Mouse (Mus musculus): ENCODE data around the gene Trmt6.

Gene Trmt6

DNA sequence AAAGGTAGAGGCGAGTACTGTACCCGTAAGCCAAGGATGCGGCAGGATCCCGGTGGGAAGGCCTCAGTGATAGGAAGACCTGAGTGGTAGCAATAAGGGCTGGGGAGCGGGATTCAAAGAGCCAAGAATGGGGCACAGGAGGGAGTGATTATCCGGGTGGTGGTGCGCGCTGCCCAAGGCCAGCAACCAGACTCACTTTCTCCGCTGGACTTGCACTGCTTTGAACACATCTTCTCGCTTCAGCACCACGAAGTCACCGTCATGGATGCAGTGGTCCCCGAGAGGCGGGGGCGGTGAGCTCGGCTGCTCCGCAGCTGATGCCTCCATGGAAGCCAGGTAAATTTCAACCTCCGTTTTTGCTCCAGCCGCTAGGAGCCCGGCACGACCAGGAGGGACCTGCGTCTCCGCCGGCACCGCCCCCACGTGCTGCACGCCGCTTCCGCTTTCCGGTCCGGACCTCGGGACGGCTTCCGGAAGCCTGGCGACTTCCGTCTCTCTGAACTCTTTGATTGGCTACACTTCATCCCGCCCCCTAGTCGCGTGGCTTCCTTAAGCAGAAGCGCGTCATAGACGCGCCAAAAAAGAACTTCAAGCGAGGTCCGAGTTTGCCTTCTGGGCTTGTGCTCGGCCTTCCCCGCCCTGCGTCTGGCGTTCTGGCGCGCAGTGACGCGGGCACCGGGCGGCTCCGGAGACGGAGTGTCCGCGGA, at the start of gene Trmt6, which contains the start of gene Mcm8:
Gene Trmt6, minus strand, starts transcription at position 448 of the 707 bp plus-strand sequence.
Gene Mcm8, plus strand, starts transcription at position 534 of the 707 bp plus-strand sequence.
- CTCF ChIA-PET = no interaction called here

DNA sequence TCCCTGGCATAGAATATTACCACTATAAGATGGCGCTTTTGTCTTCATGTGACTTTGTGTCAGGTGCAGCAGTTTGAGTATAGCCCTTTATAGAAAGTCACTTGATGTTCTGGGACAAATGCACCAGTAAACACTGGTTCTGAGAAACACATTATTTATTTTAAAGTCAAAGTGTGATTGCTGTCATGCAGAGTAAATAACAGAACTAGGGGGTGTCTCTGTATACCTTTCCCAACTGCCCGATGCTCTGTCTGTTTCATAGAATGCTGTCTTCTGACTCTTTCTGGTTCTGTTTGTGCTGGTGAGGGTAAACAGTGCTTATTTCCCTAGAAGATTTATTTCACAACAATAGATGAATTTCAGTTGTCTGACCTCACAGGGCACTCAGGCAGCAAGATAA, 47.5 kb upstream of the Trmt6 start:
- CTCF ChIA-PET = no interaction called here

DNA sequence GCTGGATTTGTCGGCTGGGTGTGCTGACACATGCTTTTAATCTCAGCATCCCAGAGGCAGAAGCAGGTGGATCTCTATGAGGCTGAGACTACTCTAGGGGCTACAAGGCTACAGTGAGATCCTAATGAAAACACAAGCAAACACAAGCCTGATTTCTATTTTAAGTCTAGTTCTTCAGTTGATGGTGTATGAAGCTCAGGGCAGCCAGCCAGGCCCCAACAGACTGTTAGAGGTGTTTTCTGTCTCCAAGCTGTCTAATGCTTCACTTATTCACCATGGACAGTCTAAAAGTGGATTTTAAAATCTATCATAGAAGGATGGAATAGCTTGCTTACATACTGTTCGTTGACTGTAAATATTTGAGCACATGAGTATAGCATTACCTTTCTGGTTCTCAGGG, 45.6 kb upstream of the Trmt6 start:
- CTCF ChIA-PET = no interaction called here

DNA sequence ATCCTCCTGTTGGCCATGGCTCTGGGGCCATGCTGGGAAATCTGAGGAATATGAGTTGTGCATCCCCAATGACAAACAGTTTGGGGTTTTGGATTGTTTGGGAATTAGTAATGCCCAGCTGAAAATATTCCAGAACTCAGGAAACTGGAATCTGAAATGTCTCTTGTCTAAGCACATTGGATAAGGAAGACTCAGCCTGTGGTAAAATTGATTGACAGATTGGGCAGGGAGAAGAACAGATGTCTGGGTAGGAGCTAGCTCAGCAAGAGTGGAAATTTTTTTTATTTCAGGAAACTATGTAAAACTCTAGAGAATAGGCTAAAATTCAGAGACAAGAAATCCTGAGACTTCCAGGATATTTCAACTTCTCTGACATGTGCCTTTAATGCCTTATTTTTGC, 44.6 kb upstream of the Trmt6 start:
- CTCF ChIA-PET = no interaction called here

DNA sequence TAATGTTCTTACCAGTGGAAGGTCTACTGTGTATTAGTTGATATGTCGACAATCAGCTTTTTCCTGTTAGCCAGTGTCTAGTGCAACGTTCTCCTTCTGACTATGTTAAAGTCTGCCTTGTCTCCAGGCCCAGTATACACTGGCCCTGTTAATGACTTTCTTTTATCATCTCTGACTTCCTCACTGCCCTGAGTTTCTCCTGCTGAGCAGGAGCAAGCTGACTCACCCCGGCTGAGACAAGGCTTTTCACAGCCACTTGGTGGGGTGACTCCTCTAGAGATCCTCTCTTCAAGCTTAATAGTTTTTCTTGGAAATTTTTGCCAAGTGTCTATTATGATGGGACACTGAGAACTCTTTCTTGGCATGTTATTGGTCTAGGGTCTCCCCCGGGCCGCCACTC, 40.5 kb upstream of the Trmt6 start:
- CTCF ChIA-PET = no interaction called here

DNA sequence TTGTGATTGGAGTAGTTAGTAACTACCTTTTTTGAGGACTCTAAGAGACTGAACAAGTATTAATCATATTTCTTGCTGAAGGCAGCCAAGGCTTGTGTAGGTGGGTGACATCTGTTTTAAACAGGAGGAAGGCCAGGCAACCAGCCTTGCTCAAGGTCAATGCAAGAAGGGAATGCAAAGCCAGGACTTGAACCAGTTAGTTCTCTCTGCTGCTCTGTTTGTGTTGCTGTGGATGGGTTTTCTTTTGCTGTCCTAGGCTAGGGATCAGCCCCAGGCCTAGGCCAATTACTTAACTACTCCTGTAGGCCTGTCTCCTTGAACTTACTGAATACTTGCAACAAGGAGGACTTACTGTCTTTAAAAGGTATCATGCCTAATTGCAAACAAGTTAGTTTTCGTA, 37.2 kb upstream of the Trmt6 start:
- CTCF ChIA-PET = no interaction called here

DNA sequence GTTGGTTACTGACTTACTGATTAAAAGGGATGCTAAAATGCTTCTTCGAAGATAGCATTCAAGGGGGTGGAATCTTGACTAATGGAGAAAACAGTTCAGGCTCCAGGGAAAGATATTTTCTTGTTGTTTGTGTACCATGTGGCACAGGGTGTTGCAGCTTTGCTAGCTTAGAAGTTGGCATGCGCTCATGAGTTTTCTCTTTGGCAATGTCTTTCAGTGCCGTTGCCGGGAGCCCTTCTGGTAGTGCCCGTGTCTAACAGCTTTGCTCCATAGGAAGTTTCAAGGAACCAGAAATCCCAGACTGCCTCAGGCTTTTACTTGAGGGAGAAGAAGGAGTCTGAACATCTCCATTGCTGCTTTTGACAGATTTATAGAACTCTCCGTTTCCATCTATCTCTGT, 33.3 kb upstream of the Trmt6 start:
- CTCF ChIA-PET = no interaction called here

DNA sequence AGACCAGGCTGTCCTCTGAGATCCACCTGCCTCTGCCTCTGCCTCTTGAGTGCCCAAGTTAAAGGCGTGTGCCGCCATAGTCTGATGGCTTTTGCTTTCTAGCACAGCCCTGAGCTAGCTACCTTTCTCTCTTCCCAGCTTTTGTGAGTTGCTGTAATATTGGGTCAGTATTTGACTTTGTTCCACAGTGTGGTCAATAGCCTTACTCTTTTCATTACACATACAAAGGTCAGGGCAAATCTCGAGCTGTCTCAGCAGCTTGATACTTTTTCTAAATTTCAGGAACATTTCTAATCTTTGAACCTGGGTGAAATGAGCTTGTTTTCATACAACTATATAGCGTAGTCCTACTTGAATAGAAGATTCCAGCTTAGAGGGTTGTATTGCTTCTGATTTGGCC, 32.5 kb upstream of the Trmt6 start:
- CTCF ChIA-PET = no interaction called here

DNA sequence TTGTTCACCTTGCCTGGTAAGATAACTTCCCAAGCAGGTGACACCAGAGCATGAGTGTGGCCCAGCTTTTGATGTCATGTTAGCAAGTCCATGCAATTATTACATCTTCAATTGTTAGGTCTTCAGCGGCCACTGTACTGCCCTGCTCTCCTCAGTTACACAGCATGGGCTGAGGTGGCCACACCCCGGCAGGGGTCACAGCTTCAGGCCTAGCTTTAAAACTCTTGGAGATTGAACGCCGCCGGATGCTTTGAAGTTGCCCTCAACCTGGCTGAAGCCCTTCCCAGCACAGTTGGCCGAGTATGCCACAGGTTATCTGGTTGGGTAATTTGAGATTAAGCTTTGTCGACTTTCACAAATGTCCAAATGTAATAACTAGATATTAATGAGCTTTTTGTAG, 31.7 kb upstream of the Trmt6 start:
- CTCF ChIA-PET = interaction anchor here (0.6 kb wide), 1 partner anchor 38 kb away, joined by 4 read pairs; no protein-coding TSS in a partner anchor

DNA sequence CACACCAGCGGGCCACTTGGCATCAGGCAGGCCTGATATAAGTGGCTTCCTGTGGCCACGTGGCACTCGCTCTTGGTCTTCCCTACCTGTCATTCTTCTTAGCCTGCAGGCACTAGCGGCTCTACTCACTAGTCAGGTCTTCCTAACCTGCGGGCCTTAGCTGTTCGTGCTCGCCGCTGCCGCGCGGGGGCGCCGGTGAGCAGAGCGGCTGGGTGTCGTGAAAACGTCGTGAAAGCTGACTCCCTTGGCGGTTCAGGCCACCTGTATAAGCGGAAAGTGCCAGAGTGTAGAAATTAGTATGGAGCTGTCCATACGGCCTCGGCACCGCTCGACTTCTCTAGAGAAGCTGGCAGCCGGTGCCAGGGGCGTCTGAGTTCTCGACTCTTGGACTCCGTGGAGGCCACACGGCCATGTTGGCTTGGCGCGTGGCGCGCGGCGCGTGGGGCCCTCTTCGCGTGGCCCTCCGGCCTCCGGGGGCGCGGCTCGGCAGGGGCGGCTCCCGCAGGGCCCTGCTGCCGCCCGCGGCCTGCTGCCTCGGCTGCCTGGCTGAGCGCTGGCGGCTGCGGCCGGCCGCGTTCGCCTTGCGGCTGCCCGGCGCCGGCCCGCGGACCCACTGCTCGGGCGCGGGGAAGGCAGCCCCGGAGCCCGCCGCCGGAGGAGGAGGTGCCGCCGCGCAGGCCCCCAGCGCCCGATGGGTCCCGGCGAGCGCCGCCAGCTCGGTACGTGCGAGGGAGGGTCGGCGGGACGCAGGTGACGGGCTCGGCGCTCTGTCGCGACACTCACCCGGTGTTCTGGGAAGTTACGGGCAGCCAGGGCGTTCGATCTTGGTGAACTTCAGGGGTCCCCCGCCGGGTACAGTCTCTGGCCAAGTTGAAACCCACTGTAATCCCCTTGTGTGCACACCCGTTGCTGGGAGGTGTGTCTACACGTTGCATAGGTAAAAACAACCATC, 30.8 kb upstream of the Trmt6 start, which contains the start of gene Crls1:
Gene Crls1, plus strand, starts transcription at position 260 of the 952 bp plus-strand sequence.
- CTCF ChIA-PET = no interaction called here

DNA sequence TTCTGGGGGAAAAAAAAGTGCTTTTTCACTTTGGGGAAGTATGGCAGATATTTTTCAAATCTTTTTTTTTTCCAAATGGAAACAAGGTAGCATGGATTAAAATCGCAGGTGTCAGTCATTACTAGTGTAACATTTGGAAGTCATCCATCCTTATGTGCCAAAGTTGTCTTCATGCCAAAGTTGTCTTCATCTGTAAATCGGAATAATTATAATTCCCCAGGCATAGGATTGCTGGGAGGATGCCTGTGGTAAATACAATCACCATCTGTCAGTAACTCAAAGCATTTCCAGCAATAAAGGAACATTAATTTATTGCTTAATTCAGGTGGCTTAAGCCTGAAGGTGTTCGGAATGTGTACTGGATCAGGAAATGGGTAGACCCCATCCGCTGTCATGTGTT, 25.2 kb upstream of the Trmt6 start:
- CTCF ChIA-PET = no interaction called here

DNA sequence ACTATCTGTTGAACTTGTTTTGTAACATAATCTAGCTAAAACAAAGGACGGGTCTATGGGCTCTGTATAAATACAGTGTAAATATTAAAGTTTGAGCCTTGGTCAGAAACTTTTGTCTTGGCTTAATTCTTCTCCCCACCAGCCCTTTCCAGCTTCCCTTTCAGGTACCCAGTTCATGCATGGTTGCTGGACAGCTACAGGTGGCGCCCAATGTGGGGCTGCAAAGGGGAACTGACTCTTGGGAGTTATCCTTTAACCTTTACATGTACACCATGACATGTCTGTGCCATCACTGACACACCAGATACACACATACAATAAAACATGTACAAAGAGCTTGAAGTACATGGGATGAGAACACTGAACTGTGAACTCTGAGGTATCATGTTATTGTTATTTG, 12.9 kb downstream of the Trmt6 start:
- CTCF ChIA-PET = interaction anchor here (0.5 kb wide), 1 partner anchor 126 kb away, joined by 4 read pairs; no protein-coding TSS in a partner anchor

DNA sequence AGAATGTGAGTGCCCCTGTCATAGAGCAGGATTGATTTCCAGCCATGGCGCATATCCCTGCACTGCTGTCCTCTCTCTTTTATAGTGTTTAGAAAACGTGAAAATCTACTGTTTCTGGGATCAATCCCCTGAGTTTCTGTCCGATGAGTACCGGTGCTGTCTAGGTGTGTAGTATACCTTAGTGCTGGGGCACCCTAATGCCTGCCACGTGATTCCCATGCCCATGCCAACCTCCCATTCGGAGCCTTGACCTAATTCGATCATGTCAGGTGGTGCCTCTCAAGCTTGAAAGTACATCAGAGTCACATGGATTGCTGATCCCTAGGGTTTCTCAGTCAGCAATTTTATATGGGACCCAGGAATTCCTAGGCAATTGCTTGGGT, 21.7 kb downstream of the Trmt6 start:
- CTCF ChIA-PET = no interaction called here

DNA sequence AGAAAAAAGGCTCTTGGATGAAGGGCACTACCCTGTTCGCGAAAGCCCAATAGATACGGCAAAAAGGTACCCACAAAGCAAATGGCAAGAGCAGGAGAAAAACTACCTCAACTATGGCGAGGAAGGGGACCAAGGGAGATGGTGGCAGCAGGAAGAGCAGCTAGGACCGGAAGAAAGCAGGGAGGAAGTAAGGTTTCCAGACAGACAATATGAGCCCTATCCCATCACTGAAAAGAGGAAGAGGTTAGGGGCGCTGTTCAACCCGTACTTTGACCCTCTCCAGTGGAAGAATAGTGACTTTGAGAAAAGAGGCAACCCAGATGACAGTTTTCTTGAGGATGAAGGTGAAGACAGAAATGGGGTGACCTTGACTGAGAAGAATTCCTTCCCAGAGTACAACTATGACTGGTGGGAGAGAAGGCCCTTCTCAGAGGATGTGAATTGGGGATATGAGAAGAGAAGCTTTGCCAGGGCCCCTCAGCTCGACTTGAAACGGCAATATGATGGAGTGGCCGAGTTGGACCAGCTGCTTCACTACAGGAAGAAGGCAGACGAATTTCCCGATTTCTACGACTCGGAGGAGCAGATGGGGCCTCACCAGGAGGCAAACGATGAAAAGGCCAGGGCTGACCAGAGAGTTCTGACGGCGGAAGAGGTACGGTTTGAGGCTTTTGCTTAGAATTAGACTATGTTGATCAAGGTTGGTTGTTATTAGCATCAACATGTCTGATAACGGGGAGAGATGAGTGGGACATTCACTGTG, 22.2 kb downstream of the Trmt6 start:
- CTCF ChIA-PET = no interaction called here

DNA sequence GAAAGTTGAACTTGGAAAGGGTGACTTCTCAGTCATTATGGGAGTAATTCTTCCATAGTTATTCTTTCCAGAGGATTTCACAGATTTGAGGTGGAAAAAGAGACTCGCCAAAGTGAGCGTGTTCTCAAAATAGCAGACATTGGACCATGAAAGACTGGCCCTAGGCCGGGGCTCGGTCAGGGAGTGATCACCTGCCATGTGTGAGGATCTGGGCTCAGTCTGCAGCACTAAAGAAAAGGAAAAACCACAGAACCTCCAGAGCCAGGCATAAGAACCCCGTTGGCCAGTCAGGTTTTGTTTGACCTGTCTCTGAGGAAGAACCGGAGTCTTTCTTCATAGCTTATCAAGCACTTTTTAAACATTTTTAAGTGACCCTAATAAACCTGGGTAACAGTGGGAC, 31.8 kb downstream of the Trmt6 start:
- CTCF ChIA-PET = no interaction called here

DNA sequence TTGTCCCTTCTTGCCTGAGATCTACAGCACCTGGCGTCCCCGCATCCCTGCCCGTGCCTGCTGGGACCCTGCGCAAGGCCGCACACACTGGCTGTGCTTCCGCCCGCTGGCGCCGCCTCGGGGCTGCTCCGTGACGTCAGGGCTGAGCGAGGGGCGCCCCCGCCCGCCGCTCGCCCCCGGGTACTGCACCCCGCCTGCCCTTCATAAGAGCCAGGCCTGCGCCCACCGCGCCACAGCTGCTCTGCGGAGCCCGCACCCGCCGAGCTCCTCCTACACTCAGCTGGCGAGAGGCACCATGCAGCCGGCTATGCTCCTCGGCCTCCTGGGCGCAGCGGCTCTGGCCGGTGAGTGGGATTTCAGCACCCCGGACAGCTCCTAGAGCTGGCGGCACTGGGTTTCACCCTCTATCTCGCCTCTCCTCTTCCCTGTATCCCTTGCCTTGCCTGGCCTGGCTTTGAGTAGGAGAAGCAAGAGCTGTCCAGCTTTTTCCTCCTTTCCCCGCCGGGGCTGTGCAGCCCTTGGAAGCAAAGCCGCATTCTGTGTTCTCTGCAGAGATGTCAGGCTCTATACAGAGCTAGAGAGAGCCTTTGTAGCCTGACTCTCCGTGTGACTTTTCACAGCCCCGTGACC, 34.3 kb downstream of the Trmt6 start:
- CTCF ChIA-PET = interaction anchor here (0.5 kb wide), 1 partner anchor 412 kb away, joined by 3 read pairs; no protein-coding TSS in a partner anchor

DNA sequence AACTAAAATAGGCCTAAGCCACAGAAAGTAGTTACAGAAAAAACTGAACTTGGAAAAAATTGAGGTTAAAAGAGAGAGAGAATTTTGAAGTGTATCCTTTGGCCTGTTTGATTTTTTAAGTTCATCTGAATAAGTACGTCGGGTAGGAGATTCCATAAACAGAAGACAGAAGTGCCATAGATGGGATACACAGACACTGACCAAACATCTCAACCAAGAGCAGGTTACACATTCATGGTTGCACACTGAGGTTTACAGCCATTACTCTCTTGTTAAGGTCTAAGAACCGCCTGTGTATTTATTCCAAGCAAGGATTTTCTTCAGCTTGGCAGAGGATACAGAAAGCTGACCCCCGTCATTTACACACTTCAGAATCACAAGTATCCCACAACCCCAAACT, 34.9 kb downstream of the Trmt6 start, which contains the start of gene Chgb:
Gene Chgb, plus strand, starts transcription at position 301 of the 400 bp plus-strand sequence.
- CTCF ChIA-PET = interaction anchor here (0.5 kb wide), 1 partner anchor 412 kb away, joined by 3 read pairs; no protein-coding TSS in a partner anchor

DNA sequence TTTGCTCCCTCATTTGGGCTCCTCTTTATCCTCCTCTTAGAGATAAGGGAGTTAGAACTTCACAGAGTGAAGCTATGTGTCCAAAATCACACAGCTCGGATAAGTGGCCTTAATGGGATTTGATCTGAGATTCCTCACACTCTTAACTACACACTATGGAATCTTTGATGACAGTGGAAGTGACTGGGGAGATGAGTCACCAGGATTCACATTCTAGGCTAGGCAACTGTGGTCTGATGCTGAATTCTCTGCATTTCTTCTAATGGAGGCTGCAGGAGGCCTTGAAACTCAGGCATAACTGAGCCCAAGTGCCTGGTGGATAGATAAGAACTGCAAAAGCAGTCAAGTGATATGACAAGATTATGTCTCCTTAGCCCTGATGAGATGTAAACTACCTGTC, 45.0 kb downstream of the Trmt6 start:
- CTCF ChIA-PET = no interaction called here

DNA sequence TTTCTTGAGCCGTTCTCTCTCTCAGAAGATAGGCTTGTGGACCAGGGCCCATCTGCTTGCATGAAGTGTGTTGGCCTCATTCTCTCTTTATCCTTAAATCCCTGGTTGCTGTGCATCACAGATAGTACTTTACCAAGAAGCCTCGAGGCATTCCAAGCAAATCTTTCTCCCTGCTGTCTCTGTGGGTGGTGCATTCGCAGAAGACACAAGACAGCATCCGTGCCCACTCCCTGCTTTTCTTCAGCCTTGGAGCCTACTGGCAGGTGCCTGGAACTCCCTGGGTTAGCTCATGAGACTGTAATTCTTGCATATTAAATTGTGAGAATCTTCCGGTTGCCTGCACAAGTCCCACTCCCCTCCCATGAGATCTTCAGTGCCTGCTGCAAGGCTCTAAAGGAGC, 57.9 kb downstream of the Trmt6 start:
- CTCF ChIA-PET = no interaction called here

Measured in spleen, embryonic (tissue).